Mouse (Mus musculus) G1E (cell line): ENCODE data around the gene Rtl8c.

Source experiments
- CTCF ChIP-seq: IDR thresholded peaks from 2 replicates; pipeline ENCODE4 v1.5.1; 2012; ENCODE audit warnings: low read depth, low read length, inconsistent platforms, mixed read lengths
- GATA1 ChIP-seq: IDR thresholded peaks from 2 replicates; pipeline ENCODE4 v1.6.1; 2012; ENCODE audit warnings: borderline replicate concordance, low read length, inconsistent platforms, mixed read lengths
- TAL1 ChIP-seq: conservative IDR thresholded peaks from 2 replicates; pipeline ENCODE4 v1.6.1; 2012; ENCODE audit warnings: low read depth, low read length, inconsistent platforms, mixed read lengths

DNA sequence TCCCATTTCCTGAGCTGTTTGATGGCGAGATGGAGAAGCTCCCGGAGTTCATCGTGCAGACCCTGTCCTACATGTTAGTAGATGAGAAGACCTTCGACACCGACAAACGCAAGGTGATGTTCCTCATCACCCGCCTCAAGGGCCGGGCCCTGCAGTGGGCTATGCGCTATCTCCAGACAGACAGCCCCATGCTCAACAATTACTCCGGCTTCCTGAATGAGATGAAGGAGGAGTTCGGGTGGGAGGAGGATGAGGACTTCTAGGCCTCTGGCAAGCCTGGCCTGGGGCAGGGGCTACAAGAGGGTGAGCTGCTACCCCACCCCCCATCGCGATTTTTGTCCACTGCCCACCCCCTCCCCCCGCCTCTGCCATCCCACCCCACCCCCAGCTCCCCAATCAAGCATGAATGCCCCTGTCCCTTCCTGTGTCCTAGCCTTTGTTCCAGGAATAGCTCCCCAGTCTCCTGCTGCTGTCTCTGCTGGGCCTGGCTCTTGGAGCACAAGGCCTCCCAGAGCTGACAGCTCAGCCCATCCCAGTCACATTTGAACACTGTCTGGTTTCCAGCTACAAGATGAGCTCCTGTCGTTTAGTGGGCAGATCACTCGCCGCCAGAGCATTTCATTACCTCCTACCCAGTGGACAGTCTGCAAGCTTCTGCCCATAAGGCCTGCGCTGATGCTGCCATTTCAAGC is 436 bp downstream of the Rtl8c start:
- TF ChIP-seq CTCF (no peak), GATA1 (no peak), TAL1 (no peak)
